In the genomic region with DNA sequence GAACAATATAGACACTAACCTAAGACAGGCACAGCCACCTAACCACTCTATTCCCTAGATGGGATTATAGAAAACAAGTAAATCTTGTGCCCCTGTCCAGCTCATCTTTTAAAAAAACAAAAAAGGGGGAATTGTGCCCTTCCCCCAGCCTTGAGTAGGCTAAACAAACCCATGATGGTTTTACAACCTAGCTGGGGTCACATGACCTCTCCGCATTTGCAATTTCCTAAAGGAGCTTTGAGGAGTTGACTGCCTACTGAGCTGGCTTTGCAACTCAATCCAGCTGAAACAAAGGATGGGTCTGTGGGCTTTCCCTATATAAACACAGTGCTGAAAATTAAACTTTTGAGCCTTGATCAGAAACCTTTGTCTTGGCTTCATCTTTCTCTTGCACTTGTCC, we compare ENCODE assay signal across 4 mouse cellular contexts.
DNase-seq lines count a peak whose midpoint lies in the region; TF ChIP-seq lines count a peak whose summit lies in the region.
"Not testable (repeated sequence)": the region's sequence is repeated elsewhere in the genome, so short reads cannot be mapped to it uniquely, and the experiment has no call there.

No protein-coding gene starts in this region.

- not testable (repeated sequence) for H3K4me1 ChIP-seq in ES-E14 (ENCODE audit: control insufficient read depth in 2 of 2, insufficient read depth in 2 of 2, low read length in 2 of 2, poor library complexity in 1 of 2)

- not testable (repeated sequence) for H3K27ac ChIP-seq in ES-E14 (ENCODE audit: insufficient read depth, low read depth, low read length, poor library complexity, severe bottlenecking)

- H3K36me3 ChIP-seq in ES-E14 (ENCODE audit: control insufficient read depth, insufficient read depth, low read length, poor library complexity, severe bottlenecking), result not testable (repeated sequence)

- H3K4me3 ChIP-seq in ES-E14 (ENCODE audit: insufficient read depth in 1 of 2, low read depth in 1 of 2, low read length in 2 of 2, poor library complexity in 1 of 2, severe bottlenecking in 1 of 2), result not testable (repeated sequence)

- in situ Hi-C loops in ES-E14 (cut with MboI; ENCODE audit: low sequenced_read_pairs in 2 of 2, unreplicated experiment in 2 of 2), result not testable (repeated sequence)

- peak; percentile 60 for DNase-seq in ES-CJ7 (ENCODE audit: low read depth, low spot score)
- DNase-seq in ES-E14 (ENCODE audit: low read depth, low spot score), result peak; percentile 22
- DNase-seq in R1 (ENCODE audit: low read depth, low spot score), result peak; percentile 79
- peak; percentile 59 for DNase-seq in ZHBTc4 (ENCODE audit: low read depth, low spot score)

- not testable (repeated sequence) for H3K9ac ChIP-seq in ES-E14 (ENCODE audit: insufficient read depth, low read depth, low read length, poor library complexity, severe bottlenecking)

- H3K9me3 ChIP-seq in ES-E14 (ENCODE audit: control insufficient read depth, insufficient read depth, low read depth, low read length), result not testable (repeated sequence)

TF ChIP-seq in ES-E14, 5 proteins besides CTCF, POLR2A, EP300 and RAD21:
- TF ChIP-seq ZNF384 (IDR thresholded peaks at IDR 0.05; ENCODE audit: low read depth, low read length), result peak; percentile 37; the same call in 1 of the 2 replicates
TF ChIP-seq in ES-E14: peak in this region for 1; not testable (repeated sequence) for 4.

Comparison
In these comparisons a context has a peak if more than half of its experiments do, and no peak if none do; other contexts are left out.
1. DNase-seq: peak in every context shown above with its lines; median percentile 79 in R1; 60 in ES-CJ7; 59 in ZHBTc4; 22 in ES-E14.